Mouse (Mus musculus) erythroblast, embryonic 14.5 days (primary cell): ENCODE data around the gene Opn5.

Source experiments
- GATA1 ChIP-seq: IDR thresholded peaks from 2 replicates; pipeline ENCODE4 v1.6.1; 2012; ENCODE audit warnings: low read length, inconsistent platforms, mixed read lengths
- TAL1 ChIP-seq: IDR thresholded peaks from 3 replicates; pipeline ENCODE4 v1.6.1; 2012; ENCODE audit warnings: low read length, inconsistent platforms, mixed read lengths

DNA sequence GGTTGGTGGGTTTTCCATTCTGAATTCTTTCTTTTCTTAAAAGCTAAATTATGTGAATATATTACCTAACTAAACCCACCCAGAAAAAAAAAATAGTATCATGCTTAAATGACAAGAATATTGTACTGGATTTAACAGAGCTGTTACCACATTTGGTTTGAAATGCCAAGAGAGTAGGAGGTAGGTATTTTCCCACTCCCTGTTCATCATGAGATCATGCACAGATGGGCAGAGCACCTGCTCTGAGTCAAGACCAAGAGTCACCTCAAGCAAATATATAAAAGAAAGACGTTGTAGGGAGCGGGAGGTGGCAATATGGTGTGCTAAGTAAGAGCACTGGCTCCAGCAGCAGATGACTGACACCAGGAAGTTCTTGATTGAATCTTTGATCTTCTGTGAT is 61.6 kb downstream of the Opn5 start:
- TF ChIP-seq GATA1 (no peak), TAL1 (no peak)
